Mouse (Mus musculus): ENCODE data around the gene Aspg. TPM values are rescaled to one million over a fixed set of nuclear protein-coding genes. Genes with fewer than 3 reads are reported as not detected.

Gene Aspg
- 1 to 10 TPM; 2.4 to 4.5 TPM for total RNA-seq (2021)

GRCm38 (mm10) chr12:112106541-112106971, at the start of gene Aspg:
Gene Aspg, plus strand, starts transcription at chr12:112106679.
- no peak for DNase-seq (ENCODE audit: low spot score in 2 of 2)
- intact Hi-C loops (cut with DNase I), result no loop called here

GRCm38 (mm10) chr12:112077651-112078050, 28.8 kb upstream of the Aspg start:
- intact Hi-C loops (cut with DNase I), result no loop called here
- DNase-seq (ENCODE audit: low spot score in 2 of 2), result peak; percentile 57 to 62

DNA sequence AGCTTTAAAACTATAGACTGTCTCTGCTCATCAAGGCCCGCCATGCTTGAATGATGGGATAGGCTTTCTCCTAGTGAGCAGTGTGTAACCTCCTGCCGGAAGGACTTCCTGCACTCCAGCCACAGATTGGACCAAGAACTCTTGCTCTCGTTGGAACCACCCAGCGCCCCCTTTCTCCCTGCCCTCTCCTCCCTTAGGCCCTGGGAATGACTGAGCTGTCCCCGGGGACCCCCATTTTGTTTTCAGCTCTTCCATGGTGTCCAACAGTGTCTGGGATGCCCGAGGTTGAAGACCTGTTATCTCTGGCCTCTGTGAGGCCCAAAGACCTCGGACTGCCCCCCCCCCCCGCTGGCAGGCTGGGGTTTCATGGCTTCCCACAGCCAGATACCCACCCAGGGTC, 26.6 kb upstream of the Aspg start:
- intact Hi-C loops (cut with DNase I), result no loop called here

DNA sequence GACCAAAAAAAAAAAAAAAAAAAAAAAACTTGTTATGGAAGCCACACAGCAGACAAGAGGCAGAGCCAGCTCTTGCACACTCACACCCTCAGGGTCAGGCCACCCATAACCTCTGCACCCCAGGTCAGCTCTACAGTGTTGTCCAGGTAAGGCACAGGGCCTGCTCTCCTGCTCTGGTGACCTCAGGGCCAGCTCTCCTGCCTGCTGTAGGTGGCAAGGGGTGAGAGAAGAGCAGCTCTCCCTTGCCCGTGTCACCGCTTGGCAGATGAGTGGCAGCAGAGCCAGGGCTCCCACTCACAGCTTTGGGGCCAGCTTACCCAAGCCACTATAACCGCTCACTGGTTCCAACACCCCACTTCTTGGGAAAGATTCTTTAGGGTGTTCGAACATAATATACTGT, 25.6 kb upstream of the Aspg start:
- no peak for DNase-seq (ENCODE audit: low spot score in 2 of 2)
- intact Hi-C loops (cut with DNase I), result no loop called here

More for the DNA sequence above, 26.6 kb upstream of the Aspg start:
- DNase-seq (ENCODE audit: low spot score in 2 of 2), result no peak

DNA sequence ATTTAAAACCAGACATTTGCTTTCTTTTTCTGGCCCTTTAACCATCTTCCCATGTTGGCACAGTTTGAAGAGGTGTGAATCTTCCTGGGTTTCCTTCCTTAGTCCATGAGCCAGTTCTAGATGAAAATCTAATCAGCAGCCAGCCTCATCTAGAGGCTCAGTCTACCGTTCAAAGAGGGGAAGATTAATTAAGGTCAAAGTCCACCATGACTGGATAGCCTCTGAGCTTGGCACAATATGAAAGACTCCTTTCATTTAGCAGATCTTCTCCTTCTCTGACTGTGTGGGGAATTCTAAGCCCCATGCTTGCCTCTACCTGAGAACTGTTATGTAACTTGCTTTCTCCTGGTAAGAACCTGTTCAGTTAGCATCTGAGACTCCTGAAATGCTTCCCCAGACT, 24.2 kb upstream of the Aspg start:
- DNase-seq (ENCODE audit: low spot score in 2 of 2), result no peak
- intact Hi-C loops (cut with DNase I), result no loop called here

- no peak for DNase-seq (ENCODE audit: low spot score in 2 of 2)
- intact Hi-C loops (cut with DNase I), result no loop called here
Observed at GRCm38 (mm10) chr12:112086250-112086649, 20.2 kb upstream of the Aspg start.

DNA sequence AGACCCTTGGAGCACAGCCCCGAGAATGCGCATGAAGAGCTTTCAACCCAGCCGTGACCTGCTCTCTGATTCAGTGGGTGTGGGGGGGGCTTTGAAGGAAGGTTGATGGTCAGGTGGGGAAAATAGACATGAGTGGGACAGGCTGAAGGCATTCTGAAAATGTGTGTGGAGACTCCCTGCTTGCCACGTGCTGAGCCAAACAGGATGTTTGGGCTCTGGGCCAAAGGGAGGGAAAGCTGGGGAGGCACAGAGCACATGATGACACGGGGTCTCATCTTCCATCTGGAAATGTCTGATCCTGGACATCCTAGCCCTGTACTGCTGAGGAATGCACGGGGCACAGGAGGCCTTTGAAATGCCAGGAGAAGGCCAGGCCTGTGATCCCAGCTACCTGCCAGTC, 19.8 kb upstream of the Aspg start:
- intact Hi-C loops (cut with DNase I), result no loop called here
- DNase-seq (ENCODE audit: low spot score in 2 of 2), result no peak

GRCm38 (mm10) chr12:112088609-112089324, 17.7 kb upstream of the Aspg start:
- intact Hi-C loops (cut with DNase I), result no loop called here
- no peak for DNase-seq (ENCODE audit: low spot score in 2 of 2)

DNA sequence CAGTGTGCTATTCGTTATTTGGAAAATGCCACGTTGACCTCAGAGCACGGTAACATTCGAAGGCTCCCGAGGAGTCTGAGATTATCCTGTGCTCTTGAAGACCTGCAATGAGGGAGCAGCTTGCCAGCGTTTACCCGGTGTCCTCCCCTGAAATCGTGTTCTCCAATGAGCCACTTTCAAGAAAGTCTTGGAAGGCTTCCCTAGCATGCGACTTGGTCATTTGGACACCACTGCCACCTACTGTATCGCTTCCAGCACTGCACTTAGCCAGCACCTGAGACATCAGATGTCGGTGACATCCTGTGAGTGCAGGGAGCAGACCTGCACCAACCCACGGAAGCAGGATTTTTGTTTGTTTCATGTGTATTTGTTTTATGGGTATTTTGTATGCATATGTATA, 15.4 kb upstream of the Aspg start:
- intact Hi-C loops (cut with DNase I), result loop anchor here (10.0 kb wide), 1 partner anchor 346 kb away; no protein-coding TSS in a partner anchor

DNA sequence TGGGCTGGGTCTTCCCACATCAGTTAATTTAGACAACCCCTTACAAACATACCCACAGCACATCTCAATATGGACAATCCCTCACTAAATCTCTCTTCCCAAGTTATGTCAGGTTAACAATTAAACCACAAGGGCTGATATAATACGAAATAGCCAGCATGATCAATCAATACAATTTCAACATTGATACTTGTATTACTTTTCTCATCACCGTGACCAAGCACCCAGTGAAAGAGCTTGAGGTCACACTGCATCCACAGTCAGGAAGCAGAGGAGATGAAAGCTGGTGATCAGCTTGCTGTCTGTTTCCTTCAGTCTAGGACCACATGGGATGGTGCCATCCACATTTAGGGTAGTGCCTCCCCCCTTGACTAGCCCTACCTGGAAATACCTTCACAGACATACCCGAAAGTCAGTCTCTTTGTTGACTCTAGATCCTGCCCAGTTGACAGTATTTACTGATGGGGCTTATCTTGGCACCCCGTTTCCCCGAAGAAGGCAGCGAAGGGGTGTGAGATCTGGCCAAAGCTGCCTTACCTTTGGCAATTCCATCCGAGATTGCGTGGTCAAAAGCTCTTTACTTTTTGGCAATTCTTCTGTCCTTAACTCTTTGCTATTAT, 12.1 kb upstream of the Aspg start:
- intact Hi-C loops (cut with DNase I), result loop anchor here (10.0 kb wide), 1 partner anchor 350 kb away; no protein-coding TSS in a partner anchor
- DNase-seq (ENCODE audit: low spot score in 2 of 2), result no peak

More for the DNA sequence above, 15.4 kb upstream of the Aspg start:
- peak; percentile 64 to 72 for DNase-seq (ENCODE audit: low spot score in 2 of 2)

GRCm38 (mm10) chr12:112096051-112096732, 10.3 kb upstream of the Aspg start:
- DNase-seq (ENCODE audit: low spot score in 2 of 2), result peak; percentile 54 to 55
- intact Hi-C loops (cut with DNase I), result loop anchor here (5.0 to 10.0 kb wide), 2 partner anchors 219 to 351 kb away; no protein-coding TSS in a partner anchor

- no peak for DNase-seq (ENCODE audit: low spot score in 2 of 2)
- intact Hi-C loops (cut with DNase I), result loop anchor here (5.0 to 10.0 kb wide), 2 partner anchors 219 to 352 kb away; no protein-coding TSS in a partner anchor
Observed at GRCm38 (mm10) chr12:112096733-112097117, 9.8 kb upstream of the Aspg start.

- intact Hi-C loops (cut with DNase I), result no loop called here
- DNase-seq (ENCODE audit: low spot score in 2 of 2), result no peak
Observed at GRCm38 (mm10) chr12:112100106-112100505, 6.4 kb upstream of the Aspg start.

GRCm38 (mm10) chr12:112101045-112101444, 5.4 kb upstream of the Aspg start:
- intact Hi-C loops (cut with DNase I), result no loop called here
- no peak for DNase-seq (ENCODE audit: low spot score in 2 of 2)

DNA sequence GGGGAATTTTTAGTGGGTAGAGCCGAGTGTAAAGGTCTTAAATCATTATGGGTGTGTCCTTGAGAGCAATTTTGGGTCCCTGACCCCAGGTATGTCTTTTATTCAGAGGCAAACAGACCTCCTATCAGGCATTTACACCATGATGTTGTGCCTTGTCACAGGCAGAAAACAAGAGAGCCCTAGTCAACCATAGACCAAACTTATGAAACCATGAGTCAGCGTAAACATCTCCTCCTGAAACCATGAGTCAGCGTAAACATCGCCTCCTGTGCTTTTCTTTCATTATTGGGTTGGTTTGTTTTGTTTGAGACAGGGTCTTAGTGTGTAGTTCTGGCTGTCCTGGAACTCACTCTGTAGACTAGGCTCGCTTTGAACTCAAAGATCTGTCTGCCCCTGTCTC, 3.3 kb upstream of the Aspg start:
- intact Hi-C loops (cut with DNase I), result no loop called here
- DNase-seq (ENCODE audit: low spot score in 2 of 2), result no peak

GRCm38 (mm10) chr12:112104890-112105289, 1.6 kb upstream of the Aspg start:
- no peak for DNase-seq (ENCODE audit: low spot score in 2 of 2)
- intact Hi-C loops (cut with DNase I), result no loop called here

GRCm38 (mm10) chr12:112107685-112108084, 1.2 kb downstream of the Aspg start:
- intact Hi-C loops (cut with DNase I), result no loop called here
- no peak for DNase-seq (ENCODE audit: low spot score in 2 of 2)

DNA sequence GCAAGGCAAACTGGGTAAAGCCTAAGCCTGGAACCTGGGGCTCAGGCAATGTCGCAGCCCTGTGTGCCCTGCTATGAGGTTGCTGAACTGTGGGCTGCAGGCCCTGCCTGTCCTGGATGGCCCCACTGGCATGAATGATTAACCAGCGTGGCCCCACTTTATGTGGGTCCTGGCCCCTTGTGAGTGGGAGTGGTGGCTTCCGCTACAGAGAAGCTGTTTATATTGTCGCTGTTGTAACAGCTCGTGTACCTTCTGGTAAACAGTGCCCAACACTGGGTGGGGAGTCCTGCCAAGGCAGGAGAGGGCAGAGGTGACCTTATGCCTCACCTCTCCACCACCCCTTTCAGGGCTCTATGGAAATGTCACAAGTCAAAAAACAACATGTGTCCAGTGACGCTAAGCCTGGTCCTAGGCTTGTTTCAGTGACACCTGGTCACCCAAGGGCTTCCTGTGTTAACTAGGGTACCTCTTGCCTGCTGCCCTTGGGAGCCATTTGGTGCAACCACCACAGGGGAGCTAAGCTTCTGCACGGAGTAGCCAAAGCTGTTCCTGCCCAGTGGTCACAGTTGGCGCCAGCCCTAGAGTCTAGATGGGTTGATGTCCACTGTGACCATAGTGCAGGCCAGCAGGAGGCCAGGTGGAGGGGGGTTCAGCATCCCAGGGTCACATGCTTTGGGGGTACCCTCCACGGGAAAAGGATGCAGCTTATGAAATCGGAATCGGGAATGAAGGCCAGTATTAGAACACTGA, 2.4 kb downstream of the Aspg start:
- no peak for DNase-seq (ENCODE audit: low spot score in 2 of 2)
- intact Hi-C loops (cut with DNase I), result no loop called here

- no peak for DNase-seq (ENCODE audit: low spot score in 2 of 2)
- intact Hi-C loops (cut with DNase I), result no loop called here
Observed at GRCm38 (mm10) chr12:112109701-112110100, 3.2 kb downstream of the Aspg start.

GRCm38 (mm10) chr12:112111323-112111722, 4.8 kb downstream of the Aspg start:
- intact Hi-C loops (cut with DNase I), result no loop called here
- no peak for DNase-seq (ENCODE audit: low spot score in 2 of 2)
